Mouse (Mus musculus): ENCODE data around the gene Tbc1d22b.

DNA sequence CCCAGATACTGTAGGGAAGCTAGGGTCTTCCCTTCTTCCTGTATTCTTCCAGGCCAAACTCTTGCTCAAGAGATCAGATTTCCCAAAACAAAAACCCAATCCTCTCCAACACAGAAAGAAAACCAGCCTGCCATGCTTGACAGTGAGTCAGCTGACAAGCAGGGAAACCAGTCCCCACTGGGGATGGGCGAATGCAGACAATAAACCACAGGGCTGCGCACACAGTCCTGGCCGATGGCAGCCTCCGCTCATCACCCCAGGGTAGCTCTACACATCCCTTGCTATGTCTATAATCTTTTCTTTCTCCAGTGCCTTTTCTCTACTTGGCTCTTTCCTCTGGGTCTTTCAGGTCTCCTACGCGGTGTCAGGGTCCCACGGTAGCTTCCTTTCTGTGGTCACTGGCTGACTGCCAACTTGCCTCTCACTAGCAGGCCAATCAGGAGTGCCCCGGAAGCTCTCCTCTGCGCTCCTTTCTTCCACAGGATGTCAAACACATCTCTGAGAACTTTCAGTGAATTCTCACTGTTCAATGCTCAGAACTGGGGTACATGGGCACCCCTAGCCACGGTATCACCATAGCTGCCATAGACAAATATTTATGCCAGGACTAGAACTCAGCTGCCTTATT, 17.7 kb upstream of the Tbc1d22b start:
- TF ChIP-seq GATA1 (IDR thresholded peaks at IDR 0.05; ENCODE audit: borderline replicate concordance, low read length) (no peak), FLI1 (IDR thresholded peaks at IDR 0.05; ENCODE audit: low read length) (no peak)
